Mouse (Mus musculus) olfactory bulb, adult 2 months (tissue): Measurements from ENCODE around the gene Ndufc1. TPM values are rescaled to one million over a fixed set of nuclear protein-coding genes. Genes with fewer than 3 reads are reported as not detected.
A peak's percentile ranks its signal among the peaks of the same experiment; 100 is the strongest.

Experiments used
- H3K27ac ChIP-seq: fragments of 200-500 bp; 2 replicates; pipeline ENCODE4 v1.5.1; 2012; ENCODE audit warnings: low read depth, low read length; ENCODE audit not compliant: insufficient read depth
- H3K4me1 ChIP-seq: fragments of 200-500 bp; 2 replicates; pipeline ENCODE4 v1.6.1; 2012; ENCODE audit warnings: low read length; ENCODE audit not compliant: control insufficient read depth, insufficient read depth
- H3K4me3 ChIP-seq: fragments of 200-500 bp; 2 replicates; pipeline ENCODE4 v1.5.1; 2012; ENCODE audit warnings: mild to moderate bottlenecking, low read depth, low read length, moderate library complexity; ENCODE audit not compliant: insufficient read depth
- CTCF ChIP-seq: fragments of 200-500 bp; IDR thresholded peaks from 2 replicates; pipeline ENCODE4 v1.5.1; 2012; ENCODE audit warnings: low read depth, mild to moderate bottlenecking, low read length, moderate library complexity; ENCODE audit not compliant: insufficient read depth
- POLR2A ChIP-seq: fragments of 200-500 bp; IDR thresholded peaks from 2 replicates; pipeline ENCODE4 v1.6.1; 2012; ENCODE audit warnings: mild to moderate bottlenecking, low read depth, low read length, moderate library complexity; ENCODE audit not compliant: insufficient read depth
- WGBS: fragments of 180-500 bp; shearing (Covaris S2); methylation state at CpG from one replicate; pipeline ENCODE4 v1.1.7; 2018; 5-methylcytosine and 5-hydroxymethylcytosine counted together
- polyA plus RNA-seq: library from polyadenylated mRNA; stranded (reverse); fragments of >200 nt; gene quantifications from 2 replicates; pipeline ENCODE4 v1.2.4, GENCODE M21; 2012; ENCODE audit warnings: low replicate concordance; ENCODE audit not compliant: missing spikeins, insufficient read depth, insufficient read length

Ndufc1 gene
- polyA plus RNA-seq, 1 experiment: not detected

DNA sequence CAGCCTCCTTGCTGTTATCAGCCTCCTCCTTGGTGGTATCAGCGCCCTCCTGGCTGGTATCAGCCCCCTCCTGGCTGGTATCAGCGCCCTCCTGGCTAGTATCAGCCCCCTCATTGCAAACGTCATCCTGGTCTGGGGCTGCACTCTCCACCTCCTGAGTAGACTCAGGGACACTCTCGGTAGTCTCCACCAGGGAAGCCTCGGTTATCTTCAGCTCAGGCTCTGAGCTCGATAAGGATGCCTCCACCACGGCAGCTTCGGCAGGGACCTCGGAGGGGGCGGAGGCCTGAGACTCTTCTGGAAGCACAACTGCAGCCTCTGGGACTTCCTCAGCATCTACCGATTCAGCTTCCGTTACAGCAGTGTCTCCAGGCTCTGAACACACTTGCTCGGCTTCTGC, 19.9 kb downstream of the Ndufc1 start:
- 15% methylated on average over 13 of the region's 13 CpGs for WGBS
- TF ChIP-seq CTCF (no peak), POLR2A (no peak)
- Histone ChIP-seq H3K27ac (no peak overlapping the region), H3K4me1 (peaks cover 7% of the 10 kb centered on the region), H3K4me3 (peak overlapping the region; percentile 4)

- Histone ChIP-seq H3K4me1 (peaks cover 7% of the 10 kb centered on the region), H3K4me3 (no peak overlapping the region), H3K27ac (no peak overlapping the region)
- TF ChIP-seq CTCF (no peak), POLR2A (no peak)
- WGBS: 85% methylated on average over 8 of the region's 8 CpGs
Measured at GRCm38 (mm10) chr3:51387868-51388381, 20.9 kb downstream of the Ndufc1 start.

GRCm38 (mm10) chr3:51387134-51387451, 21.7 kb downstream of the Ndufc1 start:
- TF ChIP-seq POLR2A (no peak), CTCF (no peak)
- Histone ChIP-seq H3K4me1 (peaks cover 7% of the 10 kb centered on the region), H3K4me3 (no peak overlapping the region), H3K27ac (no peak overlapping the region)
- WGBS: 75% methylated on average over 3 of the region's 3 CpGs

DNA sequence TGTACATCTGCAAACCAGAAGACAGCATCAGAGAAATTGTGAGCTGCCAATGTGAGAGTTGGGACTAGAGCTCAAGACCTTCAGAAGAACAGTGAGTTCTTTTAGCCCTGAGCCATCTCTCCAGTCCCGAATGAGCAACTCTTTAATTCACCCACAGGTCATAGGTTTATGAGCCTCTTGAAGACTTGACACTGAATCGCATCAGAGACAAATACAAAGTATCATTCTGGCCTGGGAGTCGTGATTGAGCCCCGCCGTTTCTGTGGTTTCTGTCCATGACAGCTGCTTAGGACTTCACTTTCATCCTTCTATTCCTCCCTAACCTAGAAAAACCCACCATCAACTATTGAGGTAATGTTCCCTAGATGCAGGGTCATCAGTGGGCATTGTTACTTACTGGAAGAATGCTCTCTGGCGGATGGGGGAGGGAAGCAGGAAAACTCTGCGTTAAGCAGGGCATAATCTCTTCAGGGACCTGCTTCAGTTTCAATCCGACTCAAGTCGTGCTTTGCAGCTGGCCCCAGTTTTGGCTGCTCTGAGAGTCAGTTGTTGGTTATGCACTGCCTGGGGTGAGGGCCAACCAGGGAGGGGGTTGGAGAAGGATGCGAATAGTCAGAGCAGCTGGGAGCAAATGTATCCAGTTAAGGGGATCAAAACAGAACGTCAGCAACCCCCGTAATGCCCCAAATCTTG, 22.2 kb downstream of the Ndufc1 start:
- 56% methylated on average over 12 of the region's 12 CpGs for WGBS
- H3K4me3 ChIP-seq: no peak overlapping the region
- H3K4me1 ChIP-seq: peaks cover 7% of the 10 kb centered on the region
- no peak overlapping the region for H3K27ac ChIP-seq
- TF ChIP-seq CTCF: no peak
- TF ChIP-seq POLR2A: no peak

DNA sequence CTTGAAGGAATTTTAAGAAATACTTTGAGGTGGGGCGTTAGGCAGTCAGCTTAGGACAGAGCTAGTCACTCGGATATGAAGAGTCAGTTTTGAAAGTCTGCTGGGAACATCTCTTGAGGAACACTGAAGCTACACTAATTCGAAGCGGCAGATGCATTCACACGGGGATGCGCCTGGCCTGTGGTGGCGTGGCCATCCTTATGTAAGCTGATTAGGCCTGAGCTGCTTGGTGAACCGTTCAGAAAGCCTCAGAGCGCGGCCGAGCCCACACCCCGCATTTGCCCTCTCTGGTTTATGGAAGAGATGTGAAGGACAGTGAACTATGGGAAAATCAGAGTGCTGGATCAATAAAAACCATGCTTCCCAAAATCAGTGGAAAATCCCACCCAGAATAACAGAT, 25.4 kb downstream of the Ndufc1 start:
- Histone ChIP-seq H3K27ac (no peak overlapping the region), H3K4me3 (no peak overlapping the region), H3K4me1 (peaks cover 4% of the 10 kb centered on the region; the same call in 1 of the 2 replicates)
- no peak for TF ChIP-seq POLR2A
- WGBS: 70% methylated on average over 12 of the region's 12 CpGs

GRCm38 (mm10) chr3:51380660-51381014, 28.2 kb downstream of the Ndufc1 start:
- no peak overlapping the region for H3K4me3 ChIP-seq
- WGBS: 73% methylated on average over 4 of the region's 5 CpGs

DNA sequence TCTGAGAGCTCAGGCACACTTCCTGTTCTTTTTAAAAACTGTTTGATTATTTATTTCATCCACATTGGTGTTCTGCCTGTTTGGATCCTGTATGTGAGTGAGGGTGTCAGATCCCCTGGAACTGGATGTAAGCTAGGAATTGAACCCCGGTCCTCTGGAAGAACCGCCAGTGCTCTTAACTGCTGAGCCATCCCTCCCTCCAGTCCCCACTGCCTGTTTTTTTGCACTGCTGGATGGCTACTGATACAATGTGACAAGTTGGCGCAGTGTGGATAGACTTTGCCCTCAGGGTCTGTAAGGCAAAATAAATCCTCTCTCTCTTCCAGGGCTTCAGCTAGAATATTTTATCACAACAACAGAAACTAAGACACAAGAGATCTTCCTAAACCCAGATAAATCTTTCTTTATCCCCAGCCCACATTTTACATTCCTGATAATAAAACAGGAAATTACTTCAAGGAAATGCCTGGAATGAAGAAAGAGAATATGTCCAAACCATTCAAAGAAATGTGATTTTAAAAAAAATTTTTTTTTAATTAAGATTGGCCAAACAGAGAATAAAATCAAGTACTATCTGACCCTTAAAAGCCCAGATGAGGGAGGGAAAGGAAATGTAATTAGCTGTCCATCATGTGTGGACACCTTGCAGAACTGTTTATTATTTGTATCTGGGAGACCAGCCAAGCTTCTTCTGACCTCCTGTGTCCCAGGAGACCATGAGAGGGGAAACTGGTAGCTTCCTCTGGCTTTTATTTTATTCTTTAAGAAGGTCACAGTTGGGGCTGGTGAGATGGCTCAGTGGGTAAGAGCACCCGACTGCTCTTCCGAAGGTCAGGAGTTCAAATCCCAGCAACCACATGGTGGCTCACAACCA, 28.8 kb downstream of the Ndufc1 start:
- peaks cover 5% of the 10 kb centered on the region; the same call in 1 of the 2 replicates for H3K4me1 ChIP-seq
- H3K27ac ChIP-seq: no peak overlapping the region
- WGBS: 82% methylated on average over 5 of the region's 5 CpGs
- TF ChIP-seq CTCF (no peak), POLR2A (no peak)
- no peak overlapping the region for H3K4me3 ChIP-seq

More at GRCm38 (mm10) chr3:51380660-51381014, 28.2 kb downstream of the Ndufc1 start:
- Histone ChIP-seq H3K4me1 (peaks cover 5% of the 10 kb centered on the region; the same call in 1 of the 2 replicates), H3K27ac (no peak overlapping the region)
- TF ChIP-seq POLR2A (no peak), CTCF (no peak)

- Histone ChIP-seq H3K4me1 (peaks cover 5% of the 10 kb centered on the region; the same call in 1 of the 2 replicates), H3K4me3 (no peak overlapping the region), H3K27ac (no peak overlapping the region)
- 92% methylated on average over 3 of the region's 3 CpGs for WGBS
- TF ChIP-seq POLR2A (no peak), CTCF (no peak)
Measured at GRCm38 (mm10) chr3:51378665-51378946, 30.2 kb downstream of the Ndufc1 start.
